Mouse (Mus musculus) MEL (cell line): ENCODE data around the gene Ltv1. TPM values are rescaled to one million over a fixed set of nuclear protein-coding genes. Genes with fewer than 3 reads are reported as not detected.

Source experiments
- DNase-seq: peaks from one replicate; pipeline ENCODE4 v3.0.0; 2011; ENCODE audit warnings: low read depth, low spot score
- H3K27ac ChIP-seq: 2 replicates; pipeline ENCODE4 v1.5.1; 2012; ENCODE audit warnings: low read depth, mild to moderate bottlenecking, control low read depth, low read length, moderate library complexity; ENCODE audit not compliant: control insufficient read depth
- H3K27me3 ChIP-seq, 2 experiments: fragments of 150-350 bp in 1 of 2; sonication (generic) in 1 of 2; 2 replicates each; pipeline ENCODE4 v1.6.1; 2012; ENCODE audit warnings: low read length in 2 of 2, mild to moderate bottlenecking in 2 of 2, improper control_type of control experiment in 1 of 2, moderate library complexity in 1 of 2; ENCODE audit not compliant: insufficient read depth in 2 of 2, control insufficient read depth in 1 of 2
- H3K36me3 ChIP-seq, 2 experiments: 2 replicates each; pipeline ENCODE4 v1.6.1; 2012 to 2014; ENCODE audit warnings: low read length in 2 of 2, improper control_type of control experiment in 1 of 2, inconsistent platforms in 1 of 2, mild to moderate bottlenecking in 1 of 2; ENCODE audit not compliant: insufficient read depth in 2 of 2, control insufficient read depth in 1 of 2
- H3K4me1 ChIP-seq, 2 experiments: fragments of 150-350 bp in 1 of 2; sonication (generic) in 1 of 2; 2 replicates each; pipeline ENCODE4 v1.6.1; 2012; ENCODE audit warnings: low read length in 2 of 2, improper control_type of control experiment in 1 of 2, mild to moderate bottlenecking in 1 of 2; ENCODE audit not compliant: insufficient read depth in 2 of 2, control insufficient read depth in 1 of 2
- H3K4me3 ChIP-seq, 2 experiments: fragments of 150-350 bp in 1 of 2; sonication (generic) in 1 of 2; 2 replicates each; pipeline ENCODE4 v1.5.1; 2012; ENCODE audit warnings: low read depth in 2 of 2, low read length in 2 of 2, mild to moderate bottlenecking in 2 of 2, moderate library complexity in 2 of 2, control low read depth in 1 of 2, improper control_type of control experiment in 1 of 2; ENCODE audit not compliant: control insufficient read depth in 1 of 2, insufficient read depth in 1 of 2
- H3K79me2 ChIP-seq: 2 replicates; pipeline ENCODE4 v1.6.1; 2012; ENCODE audit warnings: mild to moderate bottlenecking, low read length, moderate library complexity; ENCODE audit not compliant: control insufficient read depth, poor library complexity, insufficient read depth
- H3K9ac ChIP-seq: 2 replicates; pipeline ENCODE4 v1.6.1; 2012; ENCODE audit warnings: low read depth, mild to moderate bottlenecking, control low read depth, low read length, moderate library complexity; ENCODE audit not compliant: control insufficient read depth, poor library complexity, severe bottlenecking
- H3K9me3 ChIP-seq: fragments of 150-350 bp; sonication (generic); replicated peaks from 2 replicates; pipeline ENCODE4 v1.6.1; 2012; ENCODE audit warnings: mild to moderate bottlenecking, low read length, improper control_type of control experiment, moderate library complexity; ENCODE audit not compliant: insufficient read depth
- BHLHE40 ChIP-seq: IDR thresholded peaks from 2 replicates; pipeline ENCODE4 v1.6.1; 2012; ENCODE audit warnings: low read depth, mild to moderate bottlenecking, inconsistent platforms, low read length, improper control_type of control experiment, borderline replicate concordance
- CTCF ChIP-seq, 3 experiments: IDR thresholded peaks in 2 of 3; conservative IDR thresholded peaks in 1 of 3; 2 replicates each; pipeline ENCODE4 v1.5.1; 2011 to 2012; ENCODE audit warnings: low read length in 3 of 3, low read depth in 2 of 3, mild to moderate bottlenecking in 2 of 3, improper control_type of control experiment in 1 of 3, inconsistent platforms in 1 of 3, mixed read lengths in 1 of 3, moderate library complexity in 1 of 3; ENCODE audit not compliant: control insufficient read depth in 1 of 3, insufficient read depth in 1 of 3, poor library complexity in 1 of 3, severe bottlenecking in 1 of 3
- ELF1 ChIP-seq: IDR thresholded peaks from 2 replicates; pipeline ENCODE4 v1.6.1; 2014; ENCODE audit warnings: low read depth, mild to moderate bottlenecking, inconsistent platforms, low read length, improper control_type of control experiment, moderate library complexity
- EP300 ChIP-seq, 2 experiments: IDR thresholded peaks; 2 replicates each; pipeline ENCODE4 v1.6.1; 2011; ENCODE audit warnings: improper control_type of control experiment in 2 of 2, low read length in 2 of 2, low read depth in 1 of 2, mild to moderate bottlenecking in 1 of 2
- GABPA ChIP-seq: IDR thresholded peaks from 2 replicates; pipeline ENCODE4 v1.6.1; 2012; ENCODE audit warnings: low read depth, mild to moderate bottlenecking, inconsistent platforms, low read length, improper control_type of control experiment, moderate library complexity
- GATA1 ChIP-seq: IDR thresholded peaks from 2 replicates; pipeline ENCODE4 v1.6.1; 2011; ENCODE audit warnings: low read depth, low read length, improper control_type of control experiment
- MAFK ChIP-seq: IDR thresholded peaks from 2 replicates; pipeline ENCODE4 v1.6.1; 2011; ENCODE audit warnings: low read depth, mild to moderate bottlenecking, low read length, improper control_type of control experiment, borderline replicate concordance
- MAX ChIP-seq: IDR thresholded peaks from 2 replicates; pipeline ENCODE4 v1.6.1; 2011; ENCODE audit warnings: low read length, improper control_type of control experiment
- MXI1 ChIP-seq: IDR thresholded peaks from 2 replicates; pipeline ENCODE4 v1.6.1; 2011; ENCODE audit warnings: mild to moderate bottlenecking, low read depth, low read length, improper control_type of control experiment
- NELFE ChIP-seq: IDR thresholded peaks from 2 replicates; pipeline ENCODE4 v1.6.1; 2011; ENCODE audit warnings: low read depth, low read length, improper control_type of control experiment
- NRF1 ChIP-seq: IDR thresholded peaks from 2 replicates; pipeline ENCODE4 v1.6.1; 2014; ENCODE audit warnings: low read depth, mild to moderate bottlenecking, inconsistent platforms, low read length, improper control_type of control experiment, moderate library complexity; ENCODE audit not compliant: poor library complexity, insufficient read depth, severe bottlenecking
- POLR2A ChIP-seq, 2 experiments: IDR thresholded peaks; 2 replicates each; pipeline ENCODE4 v1.6.1; 2011 to 2012; ENCODE audit warnings: low read length in 2 of 2, mild to moderate bottlenecking in 2 of 2, control low read depth in 1 of 2, improper control_type of control experiment in 1 of 2, low read depth in 1 of 2, moderate library complexity in 1 of 2; ENCODE audit not compliant: control insufficient read depth in 1 of 2, insufficient read depth in 1 of 2, poor library complexity in 1 of 2
- POLR2AphosphoS2 ChIP-seq: IDR thresholded peaks from 2 replicates; pipeline ENCODE4 v1.6.1; 2011; ENCODE audit warnings: low read length, improper control_type of control experiment
- POLR2AphosphoS5 ChIP-seq: IDR thresholded peaks from 2 replicates; pipeline ENCODE4 v1.6.1; 2012; ENCODE audit warnings: low read depth, borderline replicate concordance, mild to moderate bottlenecking, inconsistent platforms, low read length, moderate library complexity, mixed read lengths
- RCOR1 ChIP-seq: IDR thresholded peaks from 2 replicates; pipeline ENCODE4 v1.6.1; 2012; ENCODE audit warnings: low read depth, mild to moderate bottlenecking, inconsistent platforms, low read length, improper control_type of control experiment
- ZC3H11A ChIP-seq: IDR thresholded peaks from 2 replicates; pipeline ENCODE4 v1.6.1; 2012; ENCODE audit warnings: low read depth, mild to moderate bottlenecking, inconsistent platforms, low read length, improper control_type of control experiment
- ZNF384 ChIP-seq: IDR thresholded peaks from 2 replicates; pipeline ENCODE4 v1.6.1; 2012; ENCODE audit warnings: low read depth, mild to moderate bottlenecking, inconsistent platforms, low read length, improper control_type of control experiment
- polyA plus RNA-seq, 2 experiments: library from polyadenylated mRNA; stranded (reverse) in 1 of 2; unstranded in 1 of 2; fragments of >175 nt in 1 of 2; fragments of >200 nt in 1 of 2; gene quantifications; 2 replicates each; pipeline versions ENCODE4 v1.2.1 to v1.2.4; 2012; ENCODE audit warnings: low replicate concordance in 2 of 2, low read depth in 1 of 2; ENCODE audit not compliant: insufficient read length in 2 of 2, insufficient read depth in 1 of 2, missing spikeins in 1 of 2
- total RNA-seq: library from RNA; depleted of rRNA; stranded (reverse); fragments of 300-350 nt; gene quantifications from 2 replicates; pipeline ENCODE4 v1.2.3, GENCODE M21; 2012

The Ltv1 gene
- total and polyA plus RNA-seq, 3 experiments, result 29.4 to 58.1 TPM; not detected in 1

- H3K36me3 ChIP-seq, result no peaks in the 10 kb centered on the region
- H3K27ac ChIP-seq, result no peak overlapping the region
- H3K4me3 ChIP-seq, result no peak overlapping the region
- no peaks in the 10 kb centered on the region; a peak in 1 of 4 replicates for H3K27me3 ChIP-seq
- TF ChIP-seq ELF1, result no peak
- no peak for TF ChIP-seq MAX
- TF ChIP-seq GATA1, result no peak
- TF ChIP-seq POLR2AphosphoS2, result no peak
- no peak for TF ChIP-seq RCOR1
- no peak for TF ChIP-seq MXI1
- TF ChIP-seq GABPA, result no peak
- no peak overlapping the region for H3K9ac ChIP-seq
- no peaks in the 10 kb centered on the region for H3K4me1 ChIP-seq
- no peaks in the 10 kb centered on the region for H3K9me3 ChIP-seq
- no peaks in the 10 kb centered on the region for H3K79me2 ChIP-seq
- no peak for DNase-seq
These were observed 39.6 kb upstream of the Ltv1 start for GRCm38 (mm10) chr10:13232443-13233142.

- Histone ChIP-seq H3K9ac (no peak overlapping the region), H3K27ac (no peak overlapping the region), H3K4me1 (no peaks in the 10 kb centered on the region), H3K27me3 (no peaks in the 10 kb centered on the region; a peak in 1 of 4 replicates), H3K9me3 (no peaks in the 10 kb centered on the region), H3K79me2 (no peaks in the 10 kb centered on the region), H3K4me3 (no peak overlapping the region), H3K36me3 (no peaks in the 10 kb centered on the region)
- no peak for TF ChIP-seq NRF1
- TF ChIP-seq ZC3H11A, result no peak
- no peak for TF ChIP-seq ZNF384
- TF ChIP-seq RCOR1, result no peak
- TF ChIP-seq POLR2A (IDR thresholded peaks at IDR 0.05; ENCODE audit: control insufficient read depth in 1 of 2, insufficient read depth in 1 of 2, low read depth in 1 of 2, low read length in 2 of 2, poor library complexity in 1 of 2), result no peak
- no peak for TF ChIP-seq CTCF (IDR thresholded peaks at IDR 0.05 in 2 of 3, conservative IDR thresholded peaks at IDR 0.05 in 1 of 3; ENCODE audit: control insufficient read depth in 1 of 3, insufficient read depth in 1 of 3, low read depth in 2 of 3, low read length in 3 of 3, poor library complexity in 1 of 3, severe bottlenecking in 1 of 3)
- TF ChIP-seq MAFK, result no peak
- TF ChIP-seq POLR2AphosphoS5, result no peak
- no peak for TF ChIP-seq NELFE
- no peak for TF ChIP-seq EP300 (IDR thresholded peaks at IDR 0.05; ENCODE audit: low read depth in 1 of 2, low read length in 2 of 2)
- TF ChIP-seq BHLHE40, result no peak
- DNase-seq, result no peak
These were observed 37.7 kb upstream of the Ltv1 start for GRCm38 (mm10) chr10:13230716-13231115.
